In genomic region chr13:18312613-18313012, GRCm38 (mm10) we compare ENCODE assay signal across 16 mouse cellular contexts.
DNase-seq lines count a peak whose midpoint lies in the region; ATAC-seq and TF ChIP-seq lines count a peak whose summit lies in the region.
"Had no signal": no experiment of that assay in that cellular context is flagged by ENCODE, and none has a peak within 500 bp of the region (broad histone marks: within the 10 kb centered on the region; RNA-seq: fewer than 3 reads in every experiment).

No protein-coding gene starts in this region.

- H3K27me3 ChIP-seq in limb, embryonic 12.5 days, result no peaks in the 10 kb centered on the region
- no peaks in the 10 kb centered on the region for H3K27me3 ChIP-seq in limb, embryonic 10.5 days (ENCODE audit: low read depth, poor library complexity, severe bottlenecking)
- H3K27me3 ChIP-seq in forebrain, embryonic 14.5 days (replicated peaks; ENCODE audit: control insufficient read depth, insufficient read depth, low read length), result no peaks in the 10 kb centered on the region

- no peak for TF ChIP-seq POLR2A in lung, adult 2 months (IDR thresholded peaks at IDR 0.05; ENCODE audit: borderline replicate concordance, extremely low read depth, low read depth, low read length)

- no peak overlapping the region for H3K4me3 ChIP-seq in limb, embryonic 12.5 days (replicated peaks)
- no peak overlapping the region for H3K4me3 ChIP-seq in limb, embryonic 10.5 days
- no peak overlapping the region for H3K4me3 ChIP-seq in forebrain, embryonic 14.5 days (ENCODE audit: low read depth, low read length)
- no peak overlapping the region for H3K4me3 ChIP-seq in lung, adult 2 months (replicated peaks; ENCODE audit: extremely low read depth, low read depth, low read length)
- H3K4me3 ChIP-seq: heart, adult 2 months had no signal

- no peak for ATAC-seq in limb, embryonic 12.5 days (ENCODE audit: insufficient number of reproducible peaks, insufficient read depth, low FRiP score, low TSS enrichment, low read depth)
- ATAC-seq in forebrain, embryonic 14.5 days, result peak; percentile 68
- ATAC-seq: activated CD4-positive, CD25-positive, alpha-beta regulatory T cell, adult 4 months had no signal

- no peak overlapping the region for H3K4me2 ChIP-seq in limb, embryonic 12.5 days
- H3K4me2 ChIP-seq in forebrain, embryonic 14.5 days (ENCODE audit: low read length), result no peak overlapping the region

- peak; percentile 19 for DNase-seq in embryo, embryonic 10.5 days (ENCODE audit: low spot score)
- DNase-seq in embryo, embryonic 11 days, result no peak
- no peak for DNase-seq in limb, embryonic 10.5 days (ENCODE audit: low spot score)
- peak; percentile 49 for DNase-seq in forebrain, embryonic 14.5 days (ENCODE audit: low spot score)
- DNase-seq in retina, postnatal 1 day, result peak; percentile 74
- DNase-seq in frontal cortex, postnatal 36 days (ENCODE audit: low spot score in 2 of 2), result no peak
- DNase-seq in lung, adult 2 months, result no peak
- DNase-seq: adrenal gland, postnatal 10 days; heart, adult 2 months; kidney, adult 8-10 months; kidney, postnatal 25 days; liver; lung, postnatal 10 days; thymus, postnatal 14 days had no signal

- H3K4me1 ChIP-seq in limb, embryonic 12.5 days (replicated peaks), result peaks cover 5% of the 10 kb centered on the region; the same call in 1 of the 2 replicates
- no peaks in the 10 kb centered on the region for H3K4me1 ChIP-seq in limb, embryonic 10.5 days
- H3K4me1 ChIP-seq in forebrain, embryonic 14.5 days (ENCODE audit: control insufficient read depth, insufficient read depth, low read length), result no peaks in the 10 kb centered on the region; the same call in 1 of the 2 replicates
- H3K4me1 ChIP-seq in lung, adult 2 months (ENCODE audit: control insufficient read depth, insufficient read depth, low read length), result no peaks in the 10 kb centered on the region

- H3K27ac ChIP-seq in limb, embryonic 12.5 days, result peak overlapping the region; percentile 64; the same call in 1 of the 2 replicates
- no peak overlapping the region for H3K27ac ChIP-seq in limb, embryonic 10.5 days
- H3K27ac ChIP-seq in forebrain, embryonic 14.5 days (ENCODE audit: low read depth, low read length), result no peak overlapping the region; the same call in 1 of the 2 replicates
- H3K27ac ChIP-seq: heart, adult 2 months had no signal

- H3K9ac ChIP-seq in limb, embryonic 12.5 days (replicated peaks), result no peak overlapping the region
- no peak overlapping the region for H3K9ac ChIP-seq in forebrain, embryonic 14.5 days (ENCODE audit: low read length)

- no peaks in the 10 kb centered on the region for H3K9me3 ChIP-seq in limb, embryonic 12.5 days
- no peaks in the 10 kb centered on the region for H3K9me3 ChIP-seq in limb, embryonic 10.5 days (replicated peaks)
- H3K9me3 ChIP-seq in forebrain, embryonic 14.5 days (replicated peaks; ENCODE audit: control insufficient read depth, low read length), result no peaks in the 10 kb centered on the region

- H3K36me3 ChIP-seq in limb, embryonic 12.5 days, result no peaks in the 10 kb centered on the region
- no peaks in the 10 kb centered on the region for H3K36me3 ChIP-seq in limb, embryonic 10.5 days
- no peaks in the 10 kb centered on the region for H3K36me3 ChIP-seq in forebrain, embryonic 14.5 days (ENCODE audit: control insufficient read depth, insufficient read depth, low read length)

- TF ChIP-seq CTCF in lung, adult 2 months (IDR thresholded peaks at IDR 0.05; ENCODE audit: insufficient read depth, low read length), result no peak

- 64% methylated on average over 8 of the region's 8 CpGs for WGBS in limb, embryonic 12.5 days
- 89% methylated on average over 8 of the region's 8 CpGs for WGBS in limb, embryonic 10.5 days
- 27% methylated on average over 8 of the region's 8 CpGs for WGBS in forebrain, embryonic 14.5 days
- 82% methylated on average over 8 of the region's 8 CpGs for WGBS in lung, adult 2 months

Comparison
In these comparisons a context has a peak if more than half of its experiments do, and no peak if none do; other contexts are left out.
1. DNase-seq: peak in embryo, embryonic 10.5 days (single experiment), forebrain, embryonic 14.5 days (single experiment) and retina, postnatal 1 day (single experiment); none in embryo, embryonic 11 days (single experiment), limb, embryonic 10.5 days (single experiment), frontal cortex, postnatal 36 days (0 of 2) and lung, adult 2 months (single experiment).